Mouse (Mus musculus) midbrain, embryonic 15.5 days (tissue): ENCODE measurements around the gene Aldoc. TPM values are rescaled to one million over a fixed set of nuclear protein-coding genes. Genes with fewer than 3 reads are reported as not detected.

ENCODE experiments used
- ATAC-seq: fragments of 200-750 bp; cut with Nextera tagmentation; replicated peaks from 2 replicates; pipeline ENCODE4 v1.8.0; 2017; ENCODE audit warnings: moderate TSS enrichment
- H3K27ac ChIP-seq: fragments of 300-500 bp; sonication (generic); 2 replicates; pipeline ENCODE4 v1.5.1; 2015; ENCODE audit warnings: mild to moderate bottlenecking, inconsistent platforms
- H3K27me3 ChIP-seq: fragments of 300-500 bp; sonication (generic); replicated peaks from 2 replicates; pipeline ENCODE4 v1.6.1; 2015; ENCODE audit warnings: inconsistent platforms
- H3K36me3 ChIP-seq: fragments of 300-500 bp; sonication (generic); replicated peaks from 2 replicates; pipeline ENCODE4 v1.6.1; 2015; ENCODE audit warnings: inconsistent platforms
- H3K4me1 ChIP-seq: fragments of 300-500 bp; sonication (generic); 2 replicates; pipeline ENCODE4 v1.6.1; 2015; ENCODE audit warnings: inconsistent platforms
- H3K4me2 ChIP-seq: fragments of 300-500 bp; sonication (generic); 2 replicates; pipeline ENCODE4 v1.6.1; 2015; ENCODE audit warnings: inconsistent platforms, mild to moderate bottlenecking, moderate library complexity
- H3K4me3 ChIP-seq: fragments of 300-500 bp; sonication (generic); 2 replicates; pipeline ENCODE4 v1.5.1; 2015; ENCODE audit warnings: mild to moderate bottlenecking, inconsistent platforms
- H3K9ac ChIP-seq: fragments of 300-500 bp; sonication (generic); 2 replicates; pipeline ENCODE4 v1.6.1; 2015; ENCODE audit warnings: mild to moderate bottlenecking, inconsistent platforms
- H3K9me3 ChIP-seq: fragments of 300-500 bp; sonication (generic); 2 replicates; pipeline ENCODE4 v1.6.1; 2016; ENCODE audit warnings: inconsistent platforms
- WGBS: fragments of 180-500 bp; shearing (Covaris S2); methylation state at CpG from one replicate; pipeline ENCODE4 v1.1.7; 2015; ENCODE audit warnings: mixed read lengths; 5-methylcytosine and 5-hydroxymethylcytosine counted together
- polyA plus RNA-seq: library from polyadenylated mRNA; unstranded; fragments of >200 nt; fragmentation: Nextera tagmentation; extraction: Ambion mirVana; gene quantifications from 2 replicates; pipeline ENCODE4 v1.2.1, GENCODE M21; 2015

Aldoc gene
- polyA plus RNA-seq, 1 experiment from 2014 or later = 84.9 TPM

DNA sequence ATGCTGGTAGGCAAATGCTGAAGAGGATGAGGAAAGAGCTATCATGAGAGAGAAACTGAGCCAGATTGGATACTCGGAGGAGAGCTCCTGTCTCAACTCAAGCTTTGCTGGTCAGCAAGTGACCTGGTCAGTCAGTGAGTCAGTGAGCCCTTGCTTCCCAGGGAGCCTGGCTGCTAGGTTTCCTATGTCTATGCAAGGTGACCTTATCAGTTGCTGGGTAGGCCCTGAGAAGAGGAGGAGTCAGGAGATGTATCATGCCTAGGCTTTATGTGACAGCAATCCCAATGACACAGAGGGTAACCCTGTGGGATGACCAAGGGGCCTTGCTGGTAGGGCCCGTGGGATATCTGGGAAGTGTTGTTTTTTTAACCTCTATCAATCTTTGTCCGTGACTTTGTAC lies 49.4 kb downstream of the Aldoc start:
- Histone ChIP-seq H3K4me3 (no peak overlapping the region), H3K9ac (no peak overlapping the region), H3K27me3 (no peaks in the 10 kb centered on the region), H3K9me3 (no peaks in the 10 kb centered on the region), H3K4me1 (no peaks in the 10 kb centered on the region), H3K4me2 (no peak overlapping the region), H3K27ac (no peak overlapping the region), H3K36me3 (no peaks in the 10 kb centered on the region)
- no peak for ATAC-seq
- 86% methylated on average over 3 of the region's 3 CpGs for WGBS

- Histone ChIP-seq H3K4me1 (no peaks in the 10 kb centered on the region), H3K9me3 (no peaks in the 10 kb centered on the region), H3K9ac (no peak overlapping the region), H3K27ac (no peak overlapping the region), H3K27me3 (no peaks in the 10 kb centered on the region), H3K4me2 (no peak overlapping the region), H3K4me3 (no peak overlapping the region), H3K36me3 (no peaks in the 10 kb centered on the region)
- no peak for ATAC-seq
- 46% methylated on average over 7 of the region's 7 CpGs for WGBS
Measured at GRCm38 (mm10) chr11:78372610-78373009, 49.8 kb downstream of the Aldoc start.

DNA sequence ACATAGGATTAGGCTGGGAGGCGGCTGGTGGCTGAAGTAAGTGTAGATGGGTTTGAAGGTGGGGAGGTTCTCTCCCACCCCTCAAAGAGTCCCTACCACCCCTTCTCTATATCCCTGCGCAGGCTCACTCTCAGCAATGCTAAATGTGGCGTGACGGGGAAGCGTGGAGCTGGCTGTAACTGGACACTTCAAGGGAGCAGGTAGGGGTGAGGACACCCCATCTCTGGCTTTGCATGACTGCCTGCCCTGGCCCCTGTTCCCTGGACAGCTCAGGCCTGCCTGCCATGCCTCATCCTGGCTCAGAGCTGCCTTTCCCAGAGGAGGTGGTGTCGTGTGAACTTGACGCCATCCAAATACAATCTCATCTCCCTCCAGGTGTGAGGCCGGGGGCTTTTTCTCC lies 51.4 kb downstream of the Aldoc start:
- H3K27ac ChIP-seq = no peak overlapping the region
- H3K4me3 ChIP-seq = no peak overlapping the region
- H3K9ac ChIP-seq = no peak overlapping the region
- H3K4me2 ChIP-seq = no peak overlapping the region
- no peaks in the 10 kb centered on the region for H3K36me3 ChIP-seq
- no peaks in the 10 kb centered on the region for H3K4me1 ChIP-seq
- 77% methylated on average over 8 of the region's 8 CpGs for WGBS
- no peak for ATAC-seq
- no peaks in the 10 kb centered on the region for H3K27me3 ChIP-seq
- no peaks in the 10 kb centered on the region for H3K9me3 ChIP-seq

Other genes with a start within 250 kb of the Aldoc start
- gene Eral1, start 242.6 kb upstream of the Aldoc start, polyA plus RNA-seq = 31.7 and 33.5 TPM in 2 replicates
- gene Fam222b, start 228.3 kb upstream of the Aldoc start, polyA plus RNA-seq = 33.0 and 33.4 TPM in 2 replicates
- gene Traf4, start 157.4 kb upstream of the Aldoc start, polyA plus RNA-seq = 101 and 107 TPM in 2 replicates
- 6.5 and 7.3 TPM in 2 replicates for gene Nek8, start 146.3 kb upstream of the Aldoc start, polyA plus RNA-seq
- gene Tlcd1, start 146.3 kb upstream of the Aldoc start, polyA plus RNA-seq = 7.4 and 7.6 TPM in 2 replicates
- gene Rpl23a, start 139.4 kb upstream of the Aldoc start, polyA plus RNA-seq = 695 and 703 TPM in 2 replicates
- gene Rab34, start 134.5 kb upstream of the Aldoc start, polyA plus RNA-seq = 56.3 and 61.5 TPM in 2 replicates
- gene Proca1, start 129.6 kb upstream of the Aldoc start, polyA plus RNA-seq = 1.7 and 2.2 TPM in 2 replicates
- 90.0 and 93.6 TPM in 2 replicates for gene Sdf2, start 77.2 kb upstream of the Aldoc start, polyA plus RNA-seq
- 30.0 and 31.7 TPM in 2 replicates for gene Supt6, start 77.0 kb upstream of the Aldoc start, polyA plus RNA-seq
- gene 2610507B11Rik, start 61.2 kb upstream of the Aldoc start, polyA plus RNA-seq = 55.0 and 62.3 TPM in 2 replicates
- 0.11 and 0.28 TPM in 2 replicates for gene BC030499, start 32.1 kb upstream of the Aldoc start, polyA plus RNA-seq
- gene Spag5, start 21.4 kb upstream of the Aldoc start, polyA plus RNA-seq = 6.9 and 9.6 TPM in 2 replicates
- gene Pigs, start 5.4 kb downstream of the Aldoc start, polyA plus RNA-seq = 71.5 and 76.6 TPM in 2 replicates
- 80.8 and 89.7 TPM in 2 replicates for gene Unc119, start 20.5 kb downstream of the Aldoc start, polyA plus RNA-seq
- not detected in 2 replicates for gene Foxn1, start 63.6 kb downstream of the Aldoc start, polyA plus RNA-seq
- gene Slc13a2, start 99.2 kb downstream of the Aldoc start, polyA plus RNA-seq = not detected in 2 replicates
- gene Slc46a1, start 142.7 kb downstream of the Aldoc start, polyA plus RNA-seq = 23.6 and 23.7 TPM in 2 replicates
- gene Sarm1, start 174.8 kb downstream of the Aldoc start, polyA plus RNA-seq = 52.4 and 56.8 TPM in 2 replicates
- 137 and 184 TPM in 2 replicates for gene Vtn, start 176.1 kb downstream of the Aldoc start, polyA plus RNA-seq
- gene Sebox, start 180.5 kb downstream of the Aldoc start, polyA plus RNA-seq = 0.13 and 0.17 TPM in 2 replicates
- gene Tmem199, start 189.2 kb downstream of the Aldoc start, polyA plus RNA-seq = 90.5 and 91.0 TPM in 2 replicates
- gene Poldip2, start 189.2 kb downstream of the Aldoc start, polyA plus RNA-seq = 182 and 192 TPM in 2 replicates
- 64.2 and 70.0 TPM in 2 replicates for gene Tnfaip1, start 213.4 kb downstream of the Aldoc start, polyA plus RNA-seq
- gene Ift20, start 213.4 kb downstream of the Aldoc start, polyA plus RNA-seq = 117 and 128 TPM in 2 replicates
- gene Tmem97, start 227.8 kb downstream of the Aldoc start, polyA plus RNA-seq = 35.0 and 35.4 TPM in 2 replicates